Mouse (Mus musculus) bone marrow macrophage, adult 2 months (primary cell): Measurements from ENCODE around the gene 4931414P19Rik.

Experiments
- CTCF ChIP-seq: IDR thresholded peaks from 2 replicates; pipeline ENCODE4 v1.5.1; 2012; ENCODE audit warnings: low read depth, mild to moderate bottlenecking, low read length, moderate library complexity
- POLR2A ChIP-seq: IDR thresholded peaks from 2 replicates; pipeline ENCODE4 v1.6.1; 2012; ENCODE audit warnings: mild to moderate bottlenecking, low read depth, low read length, borderline replicate concordance

- TF ChIP-seq POLR2A (no peak), CTCF (peak; percentile 87)
Measured at GRCm38 (mm10) chr14:54568694-54569414, 36.9 kb downstream of the 4931414P19Rik start.
